Mouse (Mus musculus) forebrain, postnatal 0 days (tissue): ENCODE results near the gene Scnm1. TPM values are rescaled to one million over a fixed set of nuclear protein-coding genes. Genes with fewer than 3 reads are reported as not detected.

Experiments used
- ATAC-seq: fragments of 200-750 bp; cut with Nextera tagmentation; 2 replicates; pipeline ENCODE4 v1.8.0; 2017; ENCODE audit warnings: mild to moderate bottlenecking, moderate library complexity
- DNase-seq: peaks from one replicate; pipeline ENCODE4 v3.0.0-alpha.2; 2015
- H3K27ac ChIP-seq: fragments of 300-500 bp; sonication (generic); 2 replicates; pipeline ENCODE4 v1.5.1; 2014; ENCODE audit warnings: low read depth, mild to moderate bottlenecking, antibody characterized with exemption, low read length, moderate library complexity, mixed read lengths
- H3K27me3 ChIP-seq: fragments of 300-500 bp; sonication (generic); 2 replicates; pipeline ENCODE4 v1.6.1; 2014; ENCODE audit warnings: mild to moderate bottlenecking, low read length, mixed read lengths; ENCODE audit not compliant: insufficient read depth
- H3K36me3 ChIP-seq: fragments of 300-500 bp; sonication (generic); 2 replicates; pipeline ENCODE4 v1.6.1; 2014; ENCODE audit warnings: mild to moderate bottlenecking, moderate library complexity; ENCODE audit not compliant: insufficient read depth
- H3K4me1 ChIP-seq: fragments of 300-500 bp; sonication (generic); 2 replicates; pipeline ENCODE4 v1.6.1; 2014; ENCODE audit warnings: antibody characterized with exemption; ENCODE audit not compliant: insufficient read depth
- H3K4me2 ChIP-seq: fragments of 300-500 bp; sonication (generic); 2 replicates; pipeline ENCODE4 v1.6.1; 2014; ENCODE audit warnings: low read depth, mild to moderate bottlenecking, moderate library complexity
- H3K4me3 ChIP-seq: fragments of 300-500 bp; sonication (generic); 2 replicates; pipeline ENCODE4 v1.5.1; 2014; ENCODE audit warnings: low read depth, low read length, mixed read lengths
- H3K9ac ChIP-seq: fragments of 300-500 bp; sonication (generic); 2 replicates; pipeline ENCODE4 v1.6.1; 2014; ENCODE audit warnings: mild to moderate bottlenecking
- H3K9me3 ChIP-seq: fragments of 300-500 bp; sonication (generic); 2 replicates; pipeline ENCODE4 v1.6.1; 2016; ENCODE audit warnings: low read length
- CTCF ChIP-seq: sonication (generic); IDR thresholded peaks from 2 replicates; pipeline ENCODE4 v1.5.1; 2016; ENCODE audit warnings: antibody characterized with exemption, control low read depth, low read depth
- WGBS: fragments of 180-500 bp; shearing (Covaris S2); extraction: QIAGEN DNeasy Blood & Tissue Kit; methylation state at CpG from one replicate; pipeline ENCODE4 v1.1.7; 2014; 5-methylcytosine and 5-hydroxymethylcytosine counted together
- polyA plus RNA-seq: library from polyadenylated mRNA; unstranded; fragments of >200 nt; fragmentation: Nextera tagmentation; extraction: Ambion mirVana; gene quantifications from 2 replicates; pipeline ENCODE4 v1.2.1, GENCODE M21; 2015
- total RNA-seq: library from RNA; depleted of rRNA; stranded (reverse); fragments of >200 nt; gene quantifications from 2 replicates; pipeline ENCODE4 v1.2.3, GENCODE M21; 2014

Gene Scnm1
- total and polyA plus RNA-seq, 2 experiments from 2014 or later = 47.6 to 83.3 TPM

- ATAC-seq (no peak), DNase-seq (no peak)
- 91% methylated on average over 5 of the region's 5 CpGs for WGBS
- H3K4me3 ChIP-seq = no peak overlapping the region
- no peaks in the 10 kb centered on the region for H3K9me3 ChIP-seq
- no peak overlapping the region for H3K4me2 ChIP-seq
- no peak overlapping the region for H3K9ac ChIP-seq
- no peak overlapping the region for H3K27ac ChIP-seq
- H3K4me1 ChIP-seq = peaks cover 2% of the 10 kb centered on the region
- TF ChIP-seq CTCF = no peak
- no peaks in the 10 kb centered on the region for H3K27me3 ChIP-seq
- peaks cover 15% of the 10 kb centered on the region for H3K36me3 ChIP-seq
These were observed 3.7 kb downstream of the Scnm1 start for GRCm38 (mm10) chr3:95130081-95130480.

DNA sequence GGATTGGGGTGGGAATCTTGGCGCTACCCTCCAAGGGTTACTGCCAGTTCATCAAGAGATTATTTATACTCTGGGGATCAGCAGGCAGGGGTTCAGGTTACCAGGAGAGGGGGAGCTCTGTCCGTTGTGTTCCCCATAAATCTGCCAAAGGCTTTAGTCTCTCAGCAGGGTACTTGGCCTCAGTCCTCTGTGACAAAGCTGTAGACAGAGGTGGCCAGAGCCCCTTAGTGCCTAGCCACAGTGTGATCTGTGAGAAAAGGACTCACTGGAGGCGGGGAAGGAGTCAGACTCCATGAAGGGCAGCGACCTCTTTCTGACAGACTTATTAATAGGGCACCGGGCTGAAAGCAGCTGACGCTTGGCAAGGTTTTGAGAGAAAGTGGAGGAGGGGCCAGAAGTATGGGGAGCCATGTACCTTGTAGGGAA lies 4.6 kb downstream of the Scnm1 start:
- ATAC-seq (no peak), DNase-seq (no peak)
- Histone ChIP-seq H3K4me3 (no peak overlapping the region), H3K27ac (no peak overlapping the region), H3K9me3 (no peaks in the 10 kb centered on the region), H3K27me3 (no peaks in the 10 kb centered on the region), H3K4me2 (no peak overlapping the region), H3K36me3 (peaks cover 15% of the 10 kb centered on the region), H3K9ac (no peak overlapping the region), H3K4me1 (no peaks in the 10 kb centered on the region; the same call in 1 of the 2 replicates)
- 52% methylated on average over 6 of the region's 6 CpGs for WGBS
- TF ChIP-seq CTCF = no peak

DNA sequence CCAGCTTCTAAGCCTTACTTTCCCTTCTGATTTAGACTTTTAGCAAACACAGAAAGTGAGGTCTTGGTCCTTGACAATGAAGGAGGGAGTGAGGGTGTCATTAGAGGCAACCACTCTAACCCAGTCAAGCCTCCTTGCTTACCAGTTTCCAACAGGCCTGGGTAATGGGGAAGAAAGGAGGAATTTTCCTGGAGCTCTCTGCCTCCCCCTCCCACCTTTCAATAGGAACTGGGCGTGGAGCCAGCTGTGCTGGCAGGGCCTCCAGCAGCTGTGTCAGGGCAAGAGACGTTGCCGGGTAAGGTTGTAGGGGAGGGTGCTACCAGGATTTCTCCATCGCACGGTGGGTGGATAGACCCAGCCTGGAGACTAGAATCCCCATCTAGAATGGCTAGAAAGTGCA lies 8.8 kb downstream of the Scnm1 start:
- Histone ChIP-seq H3K4me1 (no peaks in the 10 kb centered on the region), H3K27ac (no peak overlapping the region), H3K36me3 (peaks cover 35% of the 10 kb centered on the region), H3K9me3 (no peaks in the 10 kb centered on the region), H3K4me3 (no peak overlapping the region), H3K9ac (no peak overlapping the region), H3K4me2 (no peak overlapping the region), H3K27me3 (no peaks in the 10 kb centered on the region)
- TF ChIP-seq CTCF = no peak
- DNase-seq = peak; percentile 66
- WGBS = 2% methylated on average over 5 of the region's 5 CpGs
- ATAC-seq = peak; percentile 73

GRCm38 (mm10) chr3:95124246-95124645 lies 9.6 kb downstream of the Scnm1 start, which contains the start of gene Tmod4:
Gene Tmod4 (plus strand): TSS chr3:95124476.
- peak; percentile 66 for ATAC-seq

GRCm38 (mm10) chr3:95121580-95121979 lies 12.2 kb downstream of the Scnm1 start:
- Histone ChIP-seq H3K4me1 (no peaks in the 10 kb centered on the region), H3K9ac (no peak overlapping the region), H3K27ac (no peak overlapping the region), H3K4me3 (no peak overlapping the region), H3K9me3 (no peaks in the 10 kb centered on the region), H3K36me3 (peaks cover 56% of the 10 kb centered on the region), H3K4me2 (no peak overlapping the region), H3K27me3 (no peaks in the 10 kb centered on the region)
- DNase-seq = no peak
- no peak for ATAC-seq
- TF ChIP-seq CTCF = no peak
- 88% methylated on average over 6 of the region's 6 CpGs for WGBS

More at GRCm38 (mm10) chr3:95124246-95124645, 9.6 kb downstream of the Scnm1 start, which contains the start of gene Tmod4:
- H3K36me3 ChIP-seq = peaks cover 35% of the 10 kb centered on the region
- H3K9ac ChIP-seq = no peak within 1 kb of the TSS
- DNase-seq = no peak
- no peak within 1 kb of the TSS for H3K27ac ChIP-seq
- H3K27me3 ChIP-seq = no peaks in the 10 kb centered on the region
- no peaks in the 10 kb centered on the region for H3K9me3 ChIP-seq
- peak; percentile 60 for TF ChIP-seq CTCF
- H3K4me3 ChIP-seq = no peak within 1 kb of the TSS
- 64% methylated on average over 6 of the region's 6 CpGs for WGBS
- no peaks in the 10 kb centered on the region for H3K4me1 ChIP-seq
- H3K4me2 ChIP-seq = no peak within 1 kb of the TSS

GRCm38 (mm10) chr3:95117751-95118150 lies 16.1 kb downstream of the Scnm1 start:
- no peak overlapping the region for H3K27ac ChIP-seq
- no peak overlapping the region for H3K9ac ChIP-seq
- no peak for TF ChIP-seq CTCF
- no peak overlapping the region for H3K4me3 ChIP-seq
- H3K27me3 ChIP-seq = no peaks in the 10 kb centered on the region
- ATAC-seq (no peak), DNase-seq (no peak)
- H3K36me3 ChIP-seq = peaks cover 61% of the 10 kb centered on the region
- 0 out of 2 replicates have a peak, but pooled peaks cover under 1% of the 10 kb centered on the region for H3K4me1 ChIP-seq
- no peaks in the 10 kb centered on the region for H3K9me3 ChIP-seq
- 94% methylated on average over 2 of the region's 2 CpGs for WGBS
- no peak overlapping the region for H3K4me2 ChIP-seq

DNA sequence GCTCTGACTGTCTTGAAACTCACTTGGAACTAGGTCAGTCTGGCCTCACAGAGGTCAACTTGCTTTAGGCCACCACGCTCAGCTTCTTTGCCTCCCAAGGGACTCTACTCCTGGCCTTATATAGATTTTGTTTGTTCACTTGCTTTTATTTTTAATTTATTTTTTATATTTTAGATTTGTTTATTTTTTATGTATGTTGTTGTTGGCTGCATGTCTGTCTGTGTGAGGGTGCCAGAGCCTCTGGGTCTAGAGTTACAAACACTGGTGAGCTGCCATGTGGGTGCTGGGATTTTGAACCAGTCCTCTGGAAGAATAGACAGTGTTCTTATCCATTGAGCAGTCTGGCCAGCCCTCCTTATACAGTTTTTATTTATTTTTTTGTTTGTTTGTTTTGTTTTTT lies 21.1 kb downstream of the Scnm1 start:
- H3K27ac ChIP-seq = no peak overlapping the region

More for the DNA sequence above, 21.1 kb downstream of the Scnm1 start:
- WGBS = 100% methylated on average over 1 of the region's 1 CpGs
- peaks cover 15% of the 10 kb centered on the region; the same call in 1 of the 2 replicates for H3K36me3 ChIP-seq
- no peak overlapping the region for H3K4me3 ChIP-seq
- no peaks in the 10 kb centered on the region for H3K27me3 ChIP-seq
- no peaks in the 10 kb centered on the region for H3K9me3 ChIP-seq
- H3K4me1 ChIP-seq = peaks cover 11% of the 10 kb centered on the region
- ATAC-seq = no peak
- no peak for DNase-seq
- no peak for TF ChIP-seq CTCF
- H3K4me2 ChIP-seq = no peak overlapping the region
- H3K9ac ChIP-seq = no peak overlapping the region
